Comparison of ENCODE assay signal across 9 mouse cellular contexts in genomic region chr15:27583042-27583441, GRCm38 (mm10). TPM values are rescaled to one million over a fixed set of nuclear protein-coding genes. Genes with fewer than 3 reads are reported as not detected.
A peak's percentile ranks its signal among the peaks of the same experiment; 100 is the strongest.
DNase-seq lines count a peak whose midpoint lies in the region; ATAC-seq and TF ChIP-seq lines count a peak whose summit lies in the region.
"Had no signal": no experiment of that assay in that cellular context is flagged by ENCODE, and none has a peak within 500 bp of the region (broad histone marks: within the 10 kb centered on the region; RNA-seq: fewer than 3 reads in every experiment).

No protein-coding gene starts in this region.

- no peaks in the 10 kb centered on the region for H3K79me3 ChIP-seq in C2C12 (ENCODE audit: low read depth)

- no peak overlapping the region for H3K4me2 ChIP-seq in hindbrain, embryonic 11.5 days (replicated peaks; ENCODE audit: low read depth, low read length)
- no peak overlapping the region for H3K4me2 ChIP-seq in hindbrain, embryonic 14.5 days (replicated peaks)
- H3K4me2 ChIP-seq: hindbrain, embryonic 15.5 days had no signal

- no peaks in the 10 kb centered on the region for H3K27me3 ChIP-seq in hindbrain, embryonic 11.5 days (ENCODE audit: control insufficient read depth, insufficient read depth, low read length)
- no peaks in the 10 kb centered on the region for H3K27me3 ChIP-seq in hindbrain, embryonic 14.5 days (ENCODE audit: control insufficient read depth, insufficient read depth, low read length)
- H3K27me3 ChIP-seq in C2C12 (ENCODE audit: control insufficient read depth, insufficient read depth, insufficient read length), result no peaks in the 10 kb centered on the region
- H3K27me3 ChIP-seq: hindbrain, embryonic 15.5 days had no signal

- H3K4me1 ChIP-seq in hindbrain, embryonic 11.5 days (replicated peaks; ENCODE audit: control insufficient read depth, insufficient read depth, low read length), result 0 out of 2 replicates have a peak, but pooled peaks cover 6% of the 10 kb centered on the region
- 0 out of 2 replicates have a peak, but pooled peaks cover 9% of the 10 kb centered on the region for H3K4me1 ChIP-seq in hindbrain, embryonic 14.5 days (replicated peaks; ENCODE audit: control insufficient read depth, insufficient read depth, low read length)

- H3K79me2 ChIP-seq in C2C12 (ENCODE audit: control insufficient read depth, insufficient read depth), result no peaks in the 10 kb centered on the region

- H3K9ac ChIP-seq in hindbrain, embryonic 11.5 days (ENCODE audit: low read depth, low read length), result no peak overlapping the region
- no peak overlapping the region for H3K9ac ChIP-seq in hindbrain, embryonic 14.5 days
- H3K9ac ChIP-seq: hindbrain, embryonic 15.5 days had no signal

- H3K4me3 ChIP-seq in hindbrain, embryonic 11.5 days (ENCODE audit: low read depth, low read length), result no peak overlapping the region
- no peak overlapping the region for H3K4me3 ChIP-seq in hindbrain, embryonic 14.5 days (replicated peaks; ENCODE audit: low read length)
- no peak overlapping the region for H3K4me3 ChIP-seq in C2C12 (ENCODE audit: insufficient read depth, poor library complexity, severe bottlenecking)
- H3K4me3 ChIP-seq: hindbrain, embryonic 15.5 days had no signal

- no peaks in the 10 kb centered on the region for H3K9me3 ChIP-seq in hindbrain, embryonic 11.5 days (ENCODE audit: control insufficient read depth, low read length)
- H3K9me3 ChIP-seq in hindbrain, embryonic 14.5 days (ENCODE audit: control insufficient read depth, low read length), result no peaks in the 10 kb centered on the region
- H3K9me3 ChIP-seq: hindbrain, embryonic 15.5 days had no signal

- peak; percentile 66 for TF ChIP-seq CTCF in C2C12 (IDR thresholded peaks at IDR 0.05; ENCODE audit: control insufficient read depth, insufficient read depth, insufficient read length)

- peak; percentile 50 for DNase-seq in hindbrain, embryonic 11.5 days (ENCODE audit: low spot score)
- no peak for DNase-seq in hindbrain, embryonic 14.5 days (ENCODE audit: low spot score)
- peak; percentile 68 for DNase-seq in adrenal gland, postnatal 25 days
- DNase-seq in kidney, postnatal 14 days, result peak; percentile 64
- peak; percentile 73 for DNase-seq in lung, postnatal 36 days
- peak; percentile 49 for DNase-seq in thymus, postnatal 25 days

- no peak overlapping the region for H3K27ac ChIP-seq in hindbrain, embryonic 11.5 days (ENCODE audit: low read depth, low read length)
- no peak overlapping the region for H3K27ac ChIP-seq in hindbrain, embryonic 14.5 days
- H3K27ac ChIP-seq: hindbrain, embryonic 15.5 days had no signal

- no peak for ATAC-seq in hindbrain, embryonic 11.5 days (ENCODE audit: low FRiP score)
- ATAC-seq in hindbrain, embryonic 14.5 days (ENCODE audit: low FRiP score), result no peak
- peak; percentile 70 for ATAC-seq in erythroblast, adult 5-6 weeks (replicated peaks; ENCODE audit: low FRiP score, poor library complexity, severe bottlenecking)

- 0 out of 2 replicates have a peak, but pooled peaks cover 2% of the 10 kb centered on the region for H3K36me3 ChIP-seq in hindbrain, embryonic 11.5 days (ENCODE audit: control insufficient read depth, insufficient read depth, low read length)
- peaks cover 12% of the 10 kb centered on the region; the same call in 1 of the 2 replicates for H3K36me3 ChIP-seq in hindbrain, embryonic 14.5 days (replicated peaks; ENCODE audit: control insufficient read depth, insufficient read depth)
- peaks cover 97% of the 10 kb centered on the region for H3K36me3 ChIP-seq in C2C12 (ENCODE audit: control insufficient read depth, insufficient read depth)

- H3ac ChIP-seq in C2C12 (ENCODE audit: control insufficient read depth, insufficient read length, low read depth), result no peak overlapping the region

- WGBS in hindbrain, embryonic 11.5 days, result 80% methylated on average over 4 of the region's 4 CpGs
- 78% methylated on average over 4 of the region's 4 CpGs for WGBS in hindbrain, embryonic 14.5 days

TF ChIP-seq in C2C12, 6 proteins besides CTCF, POLR2A, EP300 and RAD21:
- TF ChIP-seq FOSL1 (IDR thresholded peaks at IDR 0.05; ENCODE audit: insufficient read depth, low read length, poor library complexity, severe bottlenecking) (no peak), MYOD1 (IDR thresholded peaks at IDR 0.05; ENCODE audit: control insufficient read depth, insufficient read length, low read depth) (no peak), MYOG (IDR thresholded peaks at IDR 0.05; ENCODE audit: control insufficient read depth, extremely low read depth, insufficient read length) (no peak), USF1 (IDR thresholded peaks at IDR 0.05; ENCODE audit: low read depth) (no peak), MAX (IDR thresholded peaks at IDR 0.05) (no peak), CEBPB (IDR thresholded peaks at IDR 0.05; ENCODE audit: low read depth) (no peak)

RNA-seq across cellular contexts. Expression of gene Otulin, which starts 47.5 kb away (rescaled TPM):
- polyA plus RNA-seq in hindbrain, embryonic 11.5 days (2014; fragmentation: Nextera tagmentation; extraction: Ambion mirVana), result 31.8 and 32.0 TPM in 2 replicates
- 30.0 and 31.4 TPM in 2 replicates for polyA plus RNA-seq in hindbrain, embryonic 14.5 days (2014; fragmentation: Nextera tagmentation; extraction: Ambion mirVana)
- 48.8 TPM for polyA plus RNA-seq in C2C12 (2012; fragmentation: generic; extraction: Trizol)
- 36.3 and 42.4 TPM in 2 replicates for total RNA-seq in adrenal gland, postnatal 25 days (2021)
- 18.4 and 52.8 TPM in 2 replicates for total RNA-seq in erythroblast, adult 5-6 weeks (2015; ENCODE audit: low replicate concordance)
- total RNA-seq in erythroblast, adult 5-6 weeks (2017; ENCODE audit: low replicate concordance), result 11.2 and 11.8 TPM in 2 replicates
